Mouse (Mus musculus) thymus, adult 2 months (tissue): ENCODE results near the gene Lrch3. TPM values are rescaled to one million over a fixed set of nuclear protein-coding genes. Genes with fewer than 3 reads are reported as not detected.
"Not testable (repeated sequence)": the region's sequence is repeated elsewhere in the genome, so short reads cannot be mapped to it uniquely, and the experiment has no call there.

Experiments
- DNase-seq: peaks from one replicate; pipeline ENCODE4 v3.0.0; 2021
- H3K27ac ChIP-seq: fragments of 200-500 bp; 2 replicates; pipeline ENCODE4 v1.5.1; 2012; ENCODE audit warnings: low read length, control low read depth; ENCODE audit not compliant: control insufficient read depth, insufficient read depth
- H3K27me3 ChIP-seq: fragments of 200-500 bp; 2 replicates; pipeline ENCODE4 v1.6.1; 2012; ENCODE audit warnings: mild to moderate bottlenecking, low read length, moderate library complexity, mixed read lengths; ENCODE audit not compliant: control insufficient read depth, insufficient read depth
- H3K36me3 ChIP-seq: fragments of 200-500 bp; 2 replicates; pipeline ENCODE4 v1.6.1; 2012; ENCODE audit warnings: mild to moderate bottlenecking, low read length, moderate library complexity; ENCODE audit not compliant: control insufficient read depth, insufficient read depth
- H3K4me1 ChIP-seq: fragments of 200-500 bp; replicated peaks from 2 replicates; pipeline ENCODE4 v1.6.1; 2012; ENCODE audit warnings: low read length; ENCODE audit not compliant: control insufficient read depth, insufficient read depth
- H3K4me3 ChIP-seq: fragments of 200-500 bp; 2 replicates; pipeline ENCODE4 v1.5.1; 2012; ENCODE audit warnings: mild to moderate bottlenecking, low read length, control low read depth, moderate library complexity; ENCODE audit not compliant: control insufficient read depth, insufficient read depth
- CTCF ChIP-seq: fragments of 200-500 bp; IDR thresholded peaks from 2 replicates; pipeline ENCODE4 v1.5.1; 2012; ENCODE audit warnings: mild to moderate bottlenecking, control low read depth, low read length, moderate library complexity, borderline replicate concordance; ENCODE audit not compliant: control insufficient read depth, poor library complexity, insufficient read depth; ENCODE audit errors: extremely low read depth
- POLR2A ChIP-seq: fragments of 200-500 bp; IDR thresholded peaks from 2 replicates; pipeline ENCODE4 v1.6.1; 2012; ENCODE audit warnings: mild to moderate bottlenecking, low read length, control low read depth, moderate library complexity; ENCODE audit not compliant: control insufficient read depth, poor library complexity, insufficient read depth; ENCODE audit errors: extremely low read depth
- WGBS: fragments of 180-500 bp; shearing (Covaris S2); methylation state at CpG from one replicate; pipeline ENCODE4 v1.1.7; 2018; 5-methylcytosine and 5-hydroxymethylcytosine counted together
- polyA plus RNA-seq: library from polyadenylated mRNA; depleted of rRNA; stranded (reverse); fragments of >200 nt; gene quantifications from 2 replicates; pipeline ENCODE4 v1.2.3, GENCODE M21; 2012

Gene Lrch3
- polyA plus RNA-seq, 1 experiment: 43.2 TPM

GRCm38 (mm10) chr16:32937358-32937757, 23.5 kb downstream of the Lrch3 start:
- no peak overlapping the region for H3K27ac ChIP-seq
- no peak for DNase-seq
- no peaks in the 10 kb centered on the region for H3K27me3 ChIP-seq
- H3K4me1 ChIP-seq: no peaks in the 10 kb centered on the region
- no peak for TF ChIP-seq CTCF
- no peak for TF ChIP-seq POLR2A
- 92% methylated on average over 2 of the region's 2 CpGs for WGBS
- no peak overlapping the region for H3K4me3 ChIP-seq
- no peaks in the 10 kb centered on the region for H3K36me3 ChIP-seq

DNA sequence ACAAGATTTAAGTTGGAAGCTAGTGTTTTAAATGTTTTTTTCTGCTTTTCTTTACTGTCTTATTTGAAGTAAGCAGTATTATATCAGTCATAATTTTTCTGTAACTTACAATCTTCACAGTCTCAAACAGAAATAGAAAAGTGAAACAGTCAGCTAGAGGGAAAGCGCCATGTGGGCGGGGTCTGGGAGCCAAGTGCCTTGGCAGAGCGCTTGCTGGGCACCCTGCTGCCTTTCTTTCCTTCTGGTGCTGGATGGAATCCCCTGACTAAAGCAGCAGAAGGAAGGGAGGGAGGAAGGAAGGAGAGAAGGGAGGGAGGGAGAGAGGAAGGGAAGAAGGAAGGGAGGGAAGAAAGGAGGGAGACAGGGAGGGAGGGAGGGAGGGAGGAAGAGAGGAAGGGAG, 25.4 kb downstream of the Lrch3 start:
- H3K4me3 ChIP-seq, DNase-seq, H3K27ac ChIP-seq, H3K27me3 ChIP-seq, H3K36me3 ChIP-seq, H3K4me1 ChIP-seq: not testable (repeated sequence)
- 92% methylated on average over 3 of the region's 3 CpGs for WGBS

DNA sequence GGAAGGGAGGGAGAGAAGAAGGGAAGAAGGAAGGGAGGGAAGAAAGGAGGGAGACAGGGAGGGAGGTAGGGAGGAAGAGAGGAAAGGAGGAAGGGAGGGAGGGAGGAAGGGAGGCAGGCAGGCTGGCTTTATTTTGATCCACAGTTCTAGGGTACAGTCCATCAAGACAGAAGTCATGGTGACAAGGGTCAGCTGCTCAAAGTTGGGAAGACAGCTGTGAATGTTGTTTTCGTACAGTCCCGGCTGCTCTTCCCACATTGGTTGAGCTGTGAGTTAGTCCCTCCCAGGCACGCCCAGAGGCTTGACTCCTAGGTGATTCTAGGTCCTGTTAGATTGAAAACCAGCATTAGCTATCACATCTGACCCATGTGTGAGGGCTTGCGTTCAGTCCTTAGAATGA, 25.8 kb downstream of the Lrch3 start:
- DNase-seq, H3K36me3 ChIP-seq, H3K27ac ChIP-seq, H3K4me1 ChIP-seq, H3K4me3 ChIP-seq, H3K27me3 ChIP-seq: not testable (repeated sequence)
- WGBS: 99% methylated on average over 4 of the region's 4 CpGs

GRCm38 (mm10) chr16:32941226-32941625, 27.3 kb downstream of the Lrch3 start:
- H3K4me3 ChIP-seq, DNase-seq, H3K36me3 ChIP-seq, H3K27me3 ChIP-seq, H3K4me1 ChIP-seq, H3K27ac ChIP-seq: not testable (repeated sequence)
- 99% methylated on average over 2 of the region's 2 CpGs for WGBS

- TF ChIP-seq CTCF: no peak
- no peak for TF ChIP-seq POLR2A
- Histone ChIP-seq H3K27me3 (no peaks in the 10 kb centered on the region), H3K36me3 (no peaks in the 10 kb centered on the region), H3K4me3 (no peak overlapping the region), H3K27ac (no peak overlapping the region), H3K4me1 (peaks cover 5% of the 10 kb centered on the region)
- WGBS: 99% methylated on average over 5 of the region's 5 CpGs
- no peak for DNase-seq
Observed at GRCm38 (mm10) chr16:32942694-32943093, 28.8 kb downstream of the Lrch3 start.

DNA sequence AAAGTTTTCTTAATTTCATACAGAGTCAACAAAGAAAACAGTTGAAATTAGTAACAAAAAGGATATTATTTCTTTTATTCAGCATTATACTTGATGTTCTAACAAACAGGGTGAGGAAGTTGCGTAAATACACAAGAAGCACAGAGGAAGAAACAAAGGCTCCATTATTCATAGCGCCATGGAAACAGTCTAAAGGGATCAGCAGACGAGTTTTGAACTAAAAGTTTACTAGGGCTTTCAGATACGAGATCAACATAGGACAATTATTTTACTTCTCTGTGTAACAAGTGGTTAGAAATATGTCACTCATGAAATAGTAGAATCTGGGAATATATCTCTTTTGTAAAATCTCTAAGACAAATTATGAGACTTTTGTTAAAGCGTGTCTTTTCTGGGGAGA, 31.5 kb downstream of the Lrch3 start:
- TF ChIP-seq POLR2A (no peak), CTCF (no peak)
- H3K4me1 ChIP-seq: peaks cover 16% of the 10 kb centered on the region
- H3K36me3 ChIP-seq: no peaks in the 10 kb centered on the region
- no peak overlapping the region for H3K27ac ChIP-seq
- no peak for DNase-seq
- 95% methylated on average over 5 of the region's 5 CpGs for WGBS
- no peaks in the 10 kb centered on the region for H3K27me3 ChIP-seq
- H3K4me3 ChIP-seq: no peak overlapping the region

GRCm38 (mm10) chr16:32948016-32948415, 34.1 kb downstream of the Lrch3 start:
- no peak overlapping the region for H3K4me3 ChIP-seq
- peaks cover 16% of the 10 kb centered on the region for H3K4me1 ChIP-seq
- H3K27me3 ChIP-seq: no peaks in the 10 kb centered on the region
- no peak for TF ChIP-seq CTCF
- no peak for TF ChIP-seq POLR2A
- DNase-seq: no peak
- H3K36me3 ChIP-seq: 0 out of 2 replicates have a peak, but pooled peaks cover 3% of the 10 kb centered on the region
- WGBS: 94% methylated on average over 8 of the region's 8 CpGs
- no peak overlapping the region; the same call in 1 of the 2 replicates for H3K27ac ChIP-seq

- Histone ChIP-seq H3K4me3 (no peak overlapping the region), H3K4me1 (peaks cover 16% of the 10 kb centered on the region), H3K27ac (no peak overlapping the region), H3K36me3 (0 out of 2 replicates have a peak, but pooled peaks cover 5% of the 10 kb centered on the region), H3K27me3 (no peaks in the 10 kb centered on the region)
- DNase-seq: no peak
- 96% methylated on average over 5 of the region's 5 CpGs for WGBS
- TF ChIP-seq CTCF (no peak), POLR2A (no peak)
Observed at GRCm38 (mm10) chr16:32948656-32949055, 34.8 kb downstream of the Lrch3 start.
